Mouse (Mus musculus) forebrain, embryonic 16.5 days (tissue): ENCODE data around the gene Fpr2. TPM values are rescaled to one million over a fixed set of nuclear protein-coding genes. Genes with fewer than 3 reads are reported as not detected.
"Not testable (repeated sequence)": the region's sequence is repeated elsewhere in the genome, so short reads cannot be mapped to it uniquely, and the experiment has no call there.

Experiments used
- ATAC-seq: fragments of 200-750 bp; cut with Nextera tagmentation; 2 replicates; pipeline ENCODE4 v1.8.0; 2017; ENCODE audit warnings: mild to moderate bottlenecking, moderate library complexity
- H3K27ac ChIP-seq: fragments of 300-500 bp; sonication (generic); 2 replicates; pipeline ENCODE4 v1.5.1; 2014; ENCODE audit warnings: low read length, control low read depth
- H3K27me3 ChIP-seq: fragments of 300-500 bp; sonication (generic); replicated peaks from 2 replicates; pipeline ENCODE4 v1.6.1; 2014; ENCODE audit warnings: low read length; ENCODE audit not compliant: control insufficient read depth, insufficient read depth
- H3K36me3 ChIP-seq: fragments of 300-500 bp; sonication (generic); 2 replicates; pipeline ENCODE4 v1.6.1; 2014; ENCODE audit not compliant: control insufficient read depth, insufficient read depth
- H3K4me1 ChIP-seq: fragments of 300-500 bp; sonication (generic); replicated peaks from 2 replicates; pipeline ENCODE4 v1.6.1; 2014; ENCODE audit warnings: low read length; ENCODE audit not compliant: control insufficient read depth, insufficient read depth
- H3K4me2 ChIP-seq: fragments of 300-500 bp; sonication (generic); 2 replicates; pipeline ENCODE4 v1.6.1; 2014; ENCODE audit warnings: mild to moderate bottlenecking, low read length, control low read depth
- H3K4me3 ChIP-seq: fragments of 300-500 bp; sonication (generic); replicated peaks from 2 replicates; pipeline ENCODE4 v1.5.1; 2014; ENCODE audit warnings: mild to moderate bottlenecking, low read length, control low read depth
- H3K9ac ChIP-seq: fragments of 300-500 bp; sonication (generic); replicated peaks from 2 replicates; pipeline ENCODE4 v1.6.1; 2014; ENCODE audit warnings: low read depth, low read length, control low read depth
- H3K9me3 ChIP-seq: fragments of 300-500 bp; sonication (generic); 2 replicates; pipeline ENCODE4 v1.6.1; 2016; ENCODE audit warnings: low read length; ENCODE audit not compliant: control insufficient read depth
- WGBS: fragments of 180-500 bp; shearing (Covaris S2); extraction: QIAGEN DNeasy Blood & Tissue Kit; methylation state at CpG from one replicate; pipeline ENCODE4 v1.1.7; 2014; 5-methylcytosine and 5-hydroxymethylcytosine counted together
- polyA plus RNA-seq: library from polyadenylated mRNA; unstranded; fragments of >200 nt; fragmentation: Nextera tagmentation; extraction: Ambion mirVana; gene quantifications from 2 replicates; pipeline ENCODE4 v1.2.1, GENCODE M21; 2015

The Fpr2 gene
- not detected in 2 replicates for polyA plus RNA-seq

GRCm38 (mm10) chr17:17887774-17888248 lies at the start of gene Fpr2, which contains the start of gene Fpr3:
Fpr2 (plus strand) TSS chr17:17887824.
Fpr3 (plus strand) TSS chr17:17887852.
- 58% methylated on average over 1 of the region's 1 CpGs for WGBS
- Histone ChIP-seq H3K36me3 (no peaks in the 10 kb centered on the region), H3K9ac (no peak within 1 kb of the TSS), H3K27ac (no peak within 1 kb of the TSS), H3K4me2 (no peak within 1 kb of the TSS), H3K4me1 (no peaks in the 10 kb centered on the region), H3K4me3 (no peak within 1 kb of the TSS), H3K27me3 (no peaks in the 10 kb centered on the region), H3K9me3 (no peaks in the 10 kb centered on the region)
- no peak for ATAC-seq

GRCm38 (mm10) chr17:17837919-17838701 lies 49.5 kb upstream of the Fpr2 start:
- Histone ChIP-seq H3K4me2 (peak overlapping the region; percentile 62), H3K36me3 (peaks cover 2% of the 10 kb centered on the region; the same call in 1 of the 2 replicates), H3K4me3 (peak overlapping the region; percentile 52), H3K9me3 (no peaks in the 10 kb centered on the region), H3K4me1 (peaks cover 30% of the 10 kb centered on the region), H3K27ac (peak overlapping the region; percentile 77), H3K27me3 (no peaks in the 10 kb centered on the region), H3K9ac (peak overlapping the region; percentile 62)
- peak; percentile 96 for ATAC-seq
- under 1% methylated on average over 42 of the region's 43 CpGs for WGBS

- H3K36me3 ChIP-seq, result no peaks in the 10 kb centered on the region; the same call in 1 of the 2 replicates
- no peak for ATAC-seq
- no peak overlapping the region for H3K4me3 ChIP-seq
- H3K4me1 ChIP-seq, result peaks cover 26% of the 10 kb centered on the region
- 94% methylated on average over 2 of the region's 2 CpGs for WGBS
- no peaks in the 10 kb centered on the region for H3K27me3 ChIP-seq
- H3K4me2 ChIP-seq, result no peak overlapping the region
- no peaks in the 10 kb centered on the region for H3K9me3 ChIP-seq
- H3K27ac ChIP-seq, result no peak overlapping the region
- no peak overlapping the region for H3K9ac ChIP-seq
These were observed 48.3 kb upstream of the Fpr2 start for GRCm38 (mm10) chr17:17839276-17839675.

- Histone ChIP-seq H3K27ac (no peak overlapping the region), H3K4me1 (peaks cover 24% of the 10 kb centered on the region), H3K27me3 (no peaks in the 10 kb centered on the region), H3K9me3 (no peaks in the 10 kb centered on the region), H3K4me2 (no peak overlapping the region), H3K9ac (no peak overlapping the region), H3K4me3 (no peak overlapping the region), H3K36me3 (no peaks in the 10 kb centered on the region; the same call in 1 of the 2 replicates)
- ATAC-seq, result no peak
- 92% methylated on average over 7 of the region's 7 CpGs for WGBS
These were observed 46.8 kb upstream of the Fpr2 start for GRCm38 (mm10) chr17:17840796-17841195.

- no peaks in the 10 kb centered on the region for H3K9me3 ChIP-seq
- no peak overlapping the region for H3K27ac ChIP-seq
- H3K4me1 ChIP-seq, result peaks cover 3% of the 10 kb centered on the region
- H3K9ac ChIP-seq, result no peak overlapping the region
- no peak overlapping the region for H3K4me3 ChIP-seq
- no peak overlapping the region for H3K4me2 ChIP-seq
- no peaks in the 10 kb centered on the region for H3K27me3 ChIP-seq
- H3K36me3 ChIP-seq, result no peaks in the 10 kb centered on the region
- 75% methylated on average over 27 of the region's 27 CpGs for WGBS
- peak; percentile 77 for ATAC-seq
These were observed 43.9 kb upstream of the Fpr2 start for GRCm38 (mm10) chr17:17843534-17844261.

GRCm38 (mm10) chr17:17844606-17845005 lies 43.0 kb upstream of the Fpr2 start:
- 86% methylated on average over 3 of the region's 3 CpGs for WGBS
- not testable (repeated sequence) for H3K4me3 ChIP-seq, H3K9ac ChIP-seq, H3K36me3 ChIP-seq, H3K4me2 ChIP-seq, H3K27ac ChIP-seq, H3K27me3 ChIP-seq, H3K9me3 ChIP-seq, H3K4me1 ChIP-seq, ATAC-seq

GRCm38 (mm10) chr17:17845187-17846027 lies 42.2 kb upstream of the Fpr2 start:
- no peak overlapping the region for H3K27ac ChIP-seq
- no peak for ATAC-seq
- 69% methylated on average over 10 of the region's 10 CpGs for WGBS
- no peaks in the 10 kb centered on the region for H3K27me3 ChIP-seq
- no peaks in the 10 kb centered on the region for H3K9me3 ChIP-seq
- H3K4me1 ChIP-seq, result peaks cover 4% of the 10 kb centered on the region; the same call in 1 of the 2 replicates
- no peaks in the 10 kb centered on the region for H3K36me3 ChIP-seq
- H3K4me3 ChIP-seq, result no peak overlapping the region
- H3K9ac ChIP-seq, result no peak overlapping the region
- H3K4me2 ChIP-seq, result no peak overlapping the region

GRCm38 (mm10) chr17:17848988-17849387 lies 38.6 kb upstream of the Fpr2 start:
- no peak for ATAC-seq

More at GRCm38 (mm10) chr17:17848988-17849387, 38.6 kb upstream of the Fpr2 start:
- no peak overlapping the region for H3K27ac ChIP-seq
- H3K36me3 ChIP-seq, result no peaks in the 10 kb centered on the region
- no peak overlapping the region for H3K9ac ChIP-seq
- peaks cover 4% of the 10 kb centered on the region; the same call in 1 of the 2 replicates for H3K4me1 ChIP-seq
- H3K4me2 ChIP-seq, result no peak overlapping the region
- H3K27me3 ChIP-seq, result no peaks in the 10 kb centered on the region
- H3K4me3 ChIP-seq, result no peak overlapping the region
- WGBS, result 85% methylated on average over 2 of the region's 2 CpGs
- H3K9me3 ChIP-seq, result no peaks in the 10 kb centered on the region
